Mouse (Mus musculus) thymus, adult 2 months (tissue): ENCODE measurements around the gene Olfr124. TPM values are rescaled to one million over a fixed set of nuclear protein-coding genes. Genes with fewer than 3 reads are reported as not detected.

Source experiments
- DNase-seq: peaks from one replicate; pipeline ENCODE4 v3.0.0; 2021
- H3K27ac ChIP-seq: fragments of 200-500 bp; 2 replicates; pipeline ENCODE4 v1.5.1; 2012; ENCODE audit warnings: low read length, control low read depth; ENCODE audit not compliant: control insufficient read depth, insufficient read depth
- H3K27me3 ChIP-seq: fragments of 200-500 bp; 2 replicates; pipeline ENCODE4 v1.6.1; 2012; ENCODE audit warnings: mild to moderate bottlenecking, low read length, moderate library complexity, mixed read lengths; ENCODE audit not compliant: control insufficient read depth, insufficient read depth
- H3K36me3 ChIP-seq: fragments of 200-500 bp; 2 replicates; pipeline ENCODE4 v1.6.1; 2012; ENCODE audit warnings: mild to moderate bottlenecking, low read length, moderate library complexity; ENCODE audit not compliant: control insufficient read depth, insufficient read depth
- H3K4me1 ChIP-seq: fragments of 200-500 bp; replicated peaks from 2 replicates; pipeline ENCODE4 v1.6.1; 2012; ENCODE audit warnings: low read length; ENCODE audit not compliant: control insufficient read depth, insufficient read depth
- H3K4me3 ChIP-seq: fragments of 200-500 bp; 2 replicates; pipeline ENCODE4 v1.5.1; 2012; ENCODE audit warnings: mild to moderate bottlenecking, low read length, control low read depth, moderate library complexity; ENCODE audit not compliant: control insufficient read depth, insufficient read depth
- CTCF ChIP-seq: fragments of 200-500 bp; IDR thresholded peaks from 2 replicates; pipeline ENCODE4 v1.5.1; 2012; ENCODE audit warnings: mild to moderate bottlenecking, control low read depth, low read length, moderate library complexity, borderline replicate concordance; ENCODE audit not compliant: control insufficient read depth, poor library complexity, insufficient read depth; ENCODE audit errors: extremely low read depth
- POLR2A ChIP-seq: fragments of 200-500 bp; IDR thresholded peaks from 2 replicates; pipeline ENCODE4 v1.6.1; 2012; ENCODE audit warnings: mild to moderate bottlenecking, low read length, control low read depth, moderate library complexity; ENCODE audit not compliant: control insufficient read depth, poor library complexity, insufficient read depth; ENCODE audit errors: extremely low read depth
- WGBS: fragments of 180-500 bp; shearing (Covaris S2); methylation state at CpG from one replicate; pipeline ENCODE4 v1.1.7; 2018; 5-methylcytosine and 5-hydroxymethylcytosine counted together
- polyA plus RNA-seq: library from polyadenylated mRNA; depleted of rRNA; stranded (reverse); fragments of >200 nt; gene quantifications from 2 replicates; pipeline ENCODE4 v1.2.3, GENCODE M21; 2012; rRNA removed

Gene Olfr124
- not detected in 2 replicates for polyA plus RNA-seq

GRCm38 (mm10) chr17:37799588-37799987 lies at the start of gene Olfr124:
Gene Olfr124 (plus strand): TSS chr17:37799888.
- H3K4me1 ChIP-seq: no peaks in the 10 kb centered on the region
- no peaks in the 10 kb centered on the region for H3K27me3 ChIP-seq
- H3K36me3 ChIP-seq: no peaks in the 10 kb centered on the region
- no peak for DNase-seq
- H3K27ac ChIP-seq: no peak within 1 kb of the TSS
- WGBS: 94% methylated on average over 3 of the region's 3 CpGs
- TF ChIP-seq POLR2A: no peak
- no peak for TF ChIP-seq CTCF
- no peak within 1 kb of the TSS for H3K4me3 ChIP-seq

GRCm38 (mm10) chr17:37768307-37768706 lies 31.4 kb upstream of the Olfr124 start, which contains the start of gene Olfr122:
Gene Olfr122 (plus strand): TSS chr17:37768607.
- no peak within 1 kb of the TSS for H3K4me3 ChIP-seq
- DNase-seq: no peak
- TF ChIP-seq CTCF: no peak
- no peak for TF ChIP-seq POLR2A
- H3K4me1 ChIP-seq: no peaks in the 10 kb centered on the region
- no peaks in the 10 kb centered on the region for H3K36me3 ChIP-seq
- H3K27ac ChIP-seq: no peak within 1 kb of the TSS
- 94% methylated on average over 4 of the region's 4 CpGs for WGBS
- H3K27me3 ChIP-seq: no peaks in the 10 kb centered on the region

- no peak within 1 kb of the TSS for H3K4me3 ChIP-seq
- H3K4me1 ChIP-seq: no peaks in the 10 kb centered on the region
- WGBS: 92% methylated on average over 2 of the region's 2 CpGs
- no peak within 1 kb of the TSS for H3K27ac ChIP-seq
- no peak for DNase-seq
- no peaks in the 10 kb centered on the region for H3K27me3 ChIP-seq
- TF ChIP-seq CTCF: no peak
- TF ChIP-seq POLR2A: no peak
- no peaks in the 10 kb centered on the region for H3K36me3 ChIP-seq
Measured at GRCm38 (mm10) chr17:37793229-37793628, 6.5 kb upstream of the Olfr124 start, which contains the start of gene Olfr123. Gene Olfr123 (plus strand): TSS chr17:37793529.

- TF ChIP-seq POLR2A (no peak), CTCF (no peak)
- no peak within 1 kb of the TSS for H3K4me3 ChIP-seq
- H3K27me3 ChIP-seq: no peaks in the 10 kb centered on the region
- no peak within 1 kb of the TSS for H3K27ac ChIP-seq
- H3K36me3 ChIP-seq: no peaks in the 10 kb centered on the region
- H3K4me1 ChIP-seq: no peaks in the 10 kb centered on the region
- DNase-seq: no peak
Measured at GRCm38 (mm10) chr17:37832649-37833048, 33.0 kb downstream of the Olfr124 start, which contains the start of gene Olfr125. Gene Olfr125 (plus strand): TSS chr17:37832949.

GRCm38 (mm10) chr17:37847183-37847582 lies 47.5 kb downstream of the Olfr124 start, which contains the start of gene Olfr126:
Gene Olfr126 (plus strand): TSS chr17:37847483.
- H3K27ac ChIP-seq: no peak within 1 kb of the TSS
- H3K36me3 ChIP-seq: no peaks in the 10 kb centered on the region
- H3K27me3 ChIP-seq: no peaks in the 10 kb centered on the region
- TF ChIP-seq CTCF: no peak
- no peak for DNase-seq
- no peaks in the 10 kb centered on the region for H3K4me1 ChIP-seq
- no peak within 1 kb of the TSS for H3K4me3 ChIP-seq

Other genes starting within 250 kb of the Olfr124 start
- gene Olfr112, start 230.4 kb upstream of the Olfr124 start, polyA plus RNA-seq: not detected in 2 replicates
- not detected in 2 replicates for gene Olfr113, start 222.2 kb upstream of the Olfr124 start, polyA plus RNA-seq
- not detected in 2 replicates for gene Olfr114, start 207.1 kb upstream of the Olfr124 start, polyA plus RNA-seq
- gene Olfr115, start 172.8 kb upstream of the Olfr124 start, polyA plus RNA-seq: not detected in 2 replicates
- gene Olfr116, start 172.7 kb upstream of the Olfr124 start, polyA plus RNA-seq: not detected in 2 replicates
- not detected in 2 replicates for gene Olfr117, start 136.1 kb upstream of the Olfr124 start, polyA plus RNA-seq
- not detected in 2 replicates for gene Olfr118, start 132.9 kb upstream of the Olfr124 start, polyA plus RNA-seq
- not detected in 2 replicates for gene Olfr119, start 103.3 kb upstream of the Olfr124 start, polyA plus RNA-seq
- gene Olfr120, start 78.1 kb upstream of the Olfr124 start, polyA plus RNA-seq: not detected in 2 replicates
- gene Olfr121, start 51.0 kb upstream of the Olfr124 start, polyA plus RNA-seq: not detected in 2 replicates
- gene Olfr122, start 31.3 kb upstream of the Olfr124 start, polyA plus RNA-seq: not detected in 2 replicates
- gene Olfr123, start 6.4 kb upstream of the Olfr124 start, polyA plus RNA-seq: not detected in 2 replicates
- not detected in 2 replicates for gene Olfr125, start 33.1 kb downstream of the Olfr124 start, polyA plus RNA-seq
- not detected in 2 replicates for gene Olfr126, start 47.6 kb downstream of the Olfr124 start, polyA plus RNA-seq
- gene Olfr127, start 100.5 kb downstream of the Olfr124 start, polyA plus RNA-seq: 0.09 TPM in 1 of 2 replicates, not detected in the other
- gene Olfr128, start 120.7 kb downstream of the Olfr124 start, polyA plus RNA-seq: not detected in 2 replicates
- gene Olfr761, start 153.2 kb downstream of the Olfr124 start, polyA plus RNA-seq: not detected in 2 replicates